Mouse (Mus musculus) fibroblast of lung, adult 2 months (primary cell): Measurements from ENCODE around the gene Fkbp10.
A peak's percentile ranks its signal among the peaks of the same experiment; 100 is the strongest.

ENCODE experiments used
- DNase-seq: peaks from one replicate; pipeline ENCODE4 v3.0.0-alpha.2; 2011; ENCODE audit warnings: low read depth

Fkbp10 gene

DNA sequence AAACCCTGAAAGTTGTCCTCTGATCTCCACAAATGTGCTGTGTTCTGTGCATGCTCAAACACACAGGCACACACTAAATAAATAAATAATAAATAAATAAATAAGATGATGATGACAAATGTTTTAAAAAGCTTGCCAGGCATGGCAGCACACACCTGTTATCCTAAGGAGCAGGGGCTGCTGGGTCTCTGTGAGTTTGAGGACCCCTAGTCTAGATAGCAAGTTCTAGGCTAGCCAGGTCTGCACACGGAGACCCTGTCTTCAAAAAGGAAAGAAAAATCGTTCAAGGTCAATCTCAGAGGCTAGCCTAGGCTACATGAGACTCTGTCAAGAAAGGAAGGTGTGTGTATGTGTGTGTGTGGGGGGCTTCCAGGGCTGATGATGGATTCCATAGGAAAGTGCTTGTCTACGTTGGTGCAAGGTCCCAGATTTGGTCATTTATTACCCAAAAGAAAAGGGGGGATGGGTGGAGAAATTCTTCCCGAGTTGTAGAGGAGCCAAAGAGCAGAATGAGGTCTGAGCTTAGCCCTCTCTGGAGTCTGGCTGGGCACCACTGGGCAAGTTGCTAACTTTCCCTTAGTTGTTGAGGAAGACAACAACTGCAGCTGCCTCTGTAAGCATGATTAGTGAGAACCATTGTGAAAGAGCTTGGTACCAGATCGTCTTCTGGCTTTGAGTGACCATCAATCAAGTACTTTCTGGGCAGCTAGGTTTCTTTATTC, 21.0 kb upstream of the Fkbp10 start:
- no peak for DNase-seq

DNA sequence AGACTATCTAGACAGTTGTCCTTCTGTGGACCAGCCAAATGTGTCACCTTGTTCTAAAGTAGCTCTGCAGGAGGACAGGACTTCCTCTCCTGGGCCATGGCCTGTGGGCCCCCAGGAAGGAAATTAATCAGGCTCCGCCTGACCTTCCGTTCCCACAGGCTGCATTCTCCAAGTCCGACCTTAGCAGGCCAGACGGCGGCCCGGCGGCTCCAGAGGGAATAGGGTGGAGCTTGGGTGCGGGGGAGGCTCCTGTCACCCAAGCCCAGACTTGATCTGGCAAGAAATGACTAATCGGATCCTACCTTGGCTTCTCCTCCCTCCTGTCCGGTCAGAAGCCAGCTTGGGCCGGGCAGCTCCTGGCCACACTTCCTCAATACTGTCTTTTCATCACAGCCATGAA, 20.3 kb upstream of the Fkbp10 start:
- DNase-seq = no peak

DNA sequence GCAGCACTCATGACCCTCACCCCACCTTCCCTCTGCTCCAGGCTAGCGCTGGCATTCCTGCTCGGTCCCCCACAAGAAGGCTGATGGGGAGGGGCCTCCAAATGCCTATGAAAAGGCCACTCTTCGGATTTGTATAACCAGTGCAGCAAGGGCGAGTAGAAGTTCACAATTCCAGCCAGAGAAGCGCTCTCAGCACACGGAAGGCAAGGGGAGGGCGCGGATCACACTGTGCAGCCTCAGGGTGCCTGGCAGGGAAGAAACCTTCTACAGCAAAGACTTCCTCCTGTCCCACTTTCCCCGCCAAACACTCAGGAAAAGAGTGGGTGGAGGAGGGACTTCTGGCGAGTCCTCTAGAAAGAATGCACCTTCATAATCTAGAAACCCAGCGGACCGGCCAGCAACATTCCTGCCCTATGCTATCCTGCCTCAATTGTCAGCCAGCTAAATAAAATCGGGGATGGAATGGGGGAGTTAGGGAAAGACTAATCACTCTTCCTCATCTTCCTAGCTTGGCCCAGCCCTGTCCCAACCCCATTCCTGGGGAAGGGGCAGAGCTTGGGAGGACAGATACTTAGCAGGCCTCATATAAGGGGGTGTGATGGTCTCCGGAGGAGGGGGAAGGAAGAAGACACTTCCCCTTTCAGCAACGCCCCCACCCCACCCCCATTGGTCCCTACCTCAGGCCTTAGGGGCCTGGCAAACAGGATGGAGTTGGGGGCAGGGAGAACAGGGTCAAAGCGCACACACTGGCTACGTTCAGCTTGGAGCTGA, 19.5 kb upstream of the Fkbp10 start:
- DNase-seq = no peak

DNA sequence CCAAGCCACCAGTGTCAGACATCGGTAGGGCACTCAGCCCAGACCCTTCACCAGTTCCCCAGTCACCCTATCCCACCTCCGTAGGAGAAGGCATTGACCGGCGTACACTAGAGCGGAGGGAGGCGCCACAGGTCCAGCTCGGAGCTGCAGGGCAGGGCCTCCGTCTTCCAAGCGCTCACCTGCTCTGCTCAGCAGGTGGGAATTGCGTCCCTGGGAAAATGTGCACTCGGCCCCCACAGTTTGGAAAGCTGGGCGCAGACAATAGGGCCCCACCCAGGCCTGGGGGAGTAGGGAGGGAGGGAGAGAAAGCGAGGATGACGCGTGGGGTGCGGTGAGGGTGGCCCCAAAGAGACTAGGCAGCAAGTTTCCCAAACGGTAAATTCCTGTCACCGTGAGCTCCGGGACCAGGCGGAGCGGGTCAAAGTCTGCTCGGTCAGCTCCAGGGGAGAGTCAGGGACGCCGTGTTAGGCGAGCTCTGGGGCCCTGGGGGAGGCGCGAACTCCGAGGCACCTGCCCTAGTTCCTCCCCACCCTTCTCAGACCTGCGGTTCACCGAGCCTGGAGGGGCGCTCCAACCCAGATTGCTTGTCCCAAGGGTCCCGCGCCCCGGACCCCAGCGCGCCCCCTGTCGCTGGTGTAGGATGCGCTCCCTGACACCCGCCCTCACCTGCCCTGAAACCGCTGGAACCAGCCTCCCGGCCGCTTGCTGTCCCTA, 18.5 kb upstream of the Fkbp10 start:
- no peak for DNase-seq

DNA sequence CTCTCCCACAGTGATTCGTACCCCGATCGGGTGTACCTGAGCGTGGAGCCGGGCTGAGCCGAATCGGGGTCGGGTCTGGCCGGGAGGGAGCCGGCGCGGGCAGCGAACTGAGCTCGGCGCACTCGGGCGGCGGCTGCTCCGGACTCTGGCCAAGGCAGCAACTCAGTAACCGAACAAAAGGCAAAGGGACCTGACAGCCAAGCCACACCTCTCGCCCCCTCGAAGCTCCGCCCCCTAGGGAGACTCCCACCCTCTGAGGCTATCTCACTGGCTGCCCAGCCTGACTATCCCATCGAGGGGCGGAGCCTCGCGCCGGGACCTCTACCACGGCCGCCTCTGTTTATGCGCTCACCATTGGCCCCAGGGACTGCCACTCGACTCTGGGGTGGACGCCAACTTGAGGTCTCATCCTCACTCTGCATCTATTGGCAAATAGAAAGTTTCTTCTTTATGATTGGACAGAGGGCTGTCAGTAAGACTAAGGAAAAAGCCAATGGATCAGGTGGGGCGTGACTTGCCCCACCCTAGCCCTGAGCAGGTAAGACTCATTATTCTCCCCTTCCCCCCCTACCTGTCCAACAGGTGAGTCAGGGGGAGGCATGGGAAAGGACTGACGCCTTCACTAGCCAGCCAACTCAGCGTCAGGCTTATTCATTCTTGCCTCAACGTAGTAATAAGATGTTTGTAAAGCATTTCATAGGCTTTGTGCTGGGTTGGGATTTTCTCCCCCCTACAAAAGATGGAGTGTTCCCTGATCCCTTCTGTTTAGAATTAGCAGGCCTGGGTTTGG, 17.7 kb upstream of the Fkbp10 start, which contains the start of gene Jup:
TSS of gene Jup (minus strand) at position 164 of the 790 bp plus-strand sequence.
- DNase-seq = peak; percentile 88

DNA sequence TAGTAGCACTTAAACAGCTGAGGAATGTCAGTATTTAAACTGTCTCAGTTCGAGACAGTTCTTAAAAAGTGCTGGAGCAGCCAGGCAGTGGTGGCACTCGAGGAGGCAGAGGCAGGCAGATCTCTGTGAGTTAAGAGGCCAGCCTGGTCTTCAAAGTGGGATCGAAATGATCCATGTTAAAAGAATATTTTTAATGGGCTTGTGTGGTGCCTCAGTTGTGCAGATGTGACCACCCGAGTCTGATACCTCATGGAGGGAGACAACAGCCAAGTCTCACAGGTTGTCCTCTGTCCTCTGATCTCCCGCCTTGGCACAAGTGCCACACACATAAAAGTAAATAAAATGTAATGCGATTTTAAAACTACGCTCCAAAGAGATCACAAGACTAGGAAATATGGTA, 17.0 kb upstream of the Fkbp10 start:
- no peak for DNase-seq

DNA sequence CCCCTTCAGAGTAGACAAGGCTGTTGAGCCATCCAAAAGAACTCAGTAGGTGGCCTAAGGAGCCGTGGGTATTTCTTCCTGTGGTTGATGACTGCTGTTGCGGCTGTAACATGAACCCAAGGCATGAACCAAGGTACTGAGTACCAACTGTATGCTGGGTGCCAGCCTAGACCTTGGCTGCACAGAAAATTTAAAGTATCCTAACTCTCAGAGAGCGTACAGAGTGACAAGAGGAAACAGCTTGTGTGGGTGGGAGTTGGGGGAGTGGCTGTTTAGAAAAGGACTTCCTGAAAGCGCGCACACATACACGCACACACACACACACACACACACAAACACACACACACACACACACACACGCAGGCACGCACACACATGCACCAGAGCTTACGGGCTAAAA, 16.2 kb upstream of the Fkbp10 start:
- no peak for DNase-seq

DNA sequence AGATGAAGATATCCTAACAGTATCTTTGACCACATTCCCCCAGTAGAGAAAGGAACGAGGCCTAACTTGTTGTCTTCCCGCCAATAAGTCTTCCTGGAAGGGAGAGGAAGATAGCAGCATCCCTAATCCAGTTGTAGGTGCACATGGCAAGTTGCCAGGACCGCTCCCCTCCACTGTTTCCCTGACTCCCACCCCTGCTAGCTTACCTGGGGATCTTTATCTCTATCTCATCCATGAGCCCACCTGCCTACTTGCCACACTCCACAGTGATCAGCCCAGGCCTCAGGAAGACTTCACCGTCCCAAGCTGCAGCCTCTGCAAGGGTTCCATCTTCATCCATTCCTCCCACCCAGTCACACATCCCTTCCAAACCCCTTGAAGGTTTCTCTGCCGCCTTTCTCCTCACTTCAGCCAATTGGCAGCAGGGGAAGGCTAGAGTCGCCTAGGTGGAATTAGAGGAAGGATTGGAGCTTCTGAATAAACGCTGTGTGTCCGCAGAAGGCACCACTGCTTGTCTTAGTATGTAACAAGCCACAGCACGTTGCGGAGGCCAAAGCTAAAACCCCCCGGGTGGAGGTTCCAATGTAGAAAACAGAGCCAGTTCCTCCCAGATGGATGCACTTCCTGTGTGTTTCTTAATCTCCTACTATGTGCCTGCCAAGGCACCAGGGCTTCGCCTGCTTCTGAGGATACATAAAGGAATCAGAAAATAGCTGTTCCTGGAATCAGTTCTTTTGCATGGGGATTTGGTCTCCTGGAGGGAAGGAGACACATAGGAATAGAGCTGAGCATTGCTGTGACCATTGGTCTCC, 15.6 kb upstream of the Fkbp10 start:
- no peak for DNase-seq

DNA sequence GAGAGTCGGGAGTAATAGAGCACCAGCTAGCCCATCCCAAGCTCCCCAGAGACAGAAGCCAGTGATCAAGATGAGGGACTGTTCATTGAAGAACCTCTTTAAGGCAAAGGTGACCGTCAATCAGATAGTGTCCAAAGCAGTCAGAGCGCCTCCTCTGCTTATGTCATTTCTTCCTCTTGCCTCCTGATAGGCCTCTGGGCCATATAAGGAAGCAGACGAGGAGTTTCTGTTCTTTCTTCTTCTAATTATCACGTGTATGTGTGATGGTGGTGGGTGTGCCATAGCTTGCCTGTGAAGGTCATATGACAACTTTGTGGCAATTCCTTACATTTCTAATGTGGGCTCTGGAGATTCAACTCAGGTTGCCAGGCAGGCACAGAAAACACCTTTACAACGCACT, 14.7 kb upstream of the Fkbp10 start:
- DNase-seq = no peak

DNA sequence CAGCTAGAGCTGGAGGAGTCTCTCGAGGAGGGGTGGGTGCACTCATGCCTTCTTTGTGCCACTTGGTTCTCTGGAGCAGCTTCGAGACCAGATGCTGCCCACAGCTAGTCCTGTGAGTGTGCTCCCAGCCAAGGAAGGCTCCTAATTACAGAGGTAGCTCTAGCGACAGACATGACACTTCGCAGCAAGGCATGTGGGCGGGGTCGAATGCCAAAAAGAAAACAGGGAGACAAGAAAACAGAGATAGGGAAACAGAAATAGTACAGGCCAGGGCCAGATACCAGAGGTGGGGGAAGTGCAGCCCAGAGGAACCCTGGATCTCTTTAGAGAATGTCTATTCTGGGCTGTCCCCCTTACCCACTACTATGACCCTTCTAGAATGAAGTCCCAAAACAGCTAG, 13.3 kb upstream of the Fkbp10 start:
- no peak for DNase-seq

DNA sequence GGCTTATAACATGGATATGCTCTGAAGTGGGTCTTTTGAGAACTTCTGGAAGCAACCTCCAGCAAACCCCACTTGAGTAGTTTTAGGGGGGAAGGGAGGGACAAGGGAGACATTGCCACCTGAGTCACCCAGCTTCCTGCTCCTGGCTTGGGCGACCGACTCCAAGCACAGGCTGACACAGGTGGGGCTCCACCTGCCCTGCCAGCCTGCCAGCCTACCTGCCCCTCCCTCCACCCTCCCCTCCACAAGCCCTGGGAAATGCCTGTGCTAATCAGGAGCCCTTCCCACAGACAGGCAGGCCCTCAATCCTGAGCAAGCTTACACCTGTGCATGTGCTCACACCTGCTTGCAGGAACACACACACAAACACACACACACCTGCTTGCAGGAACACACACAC, 12.8 kb upstream of the Fkbp10 start:
- no peak for DNase-seq

DNA sequence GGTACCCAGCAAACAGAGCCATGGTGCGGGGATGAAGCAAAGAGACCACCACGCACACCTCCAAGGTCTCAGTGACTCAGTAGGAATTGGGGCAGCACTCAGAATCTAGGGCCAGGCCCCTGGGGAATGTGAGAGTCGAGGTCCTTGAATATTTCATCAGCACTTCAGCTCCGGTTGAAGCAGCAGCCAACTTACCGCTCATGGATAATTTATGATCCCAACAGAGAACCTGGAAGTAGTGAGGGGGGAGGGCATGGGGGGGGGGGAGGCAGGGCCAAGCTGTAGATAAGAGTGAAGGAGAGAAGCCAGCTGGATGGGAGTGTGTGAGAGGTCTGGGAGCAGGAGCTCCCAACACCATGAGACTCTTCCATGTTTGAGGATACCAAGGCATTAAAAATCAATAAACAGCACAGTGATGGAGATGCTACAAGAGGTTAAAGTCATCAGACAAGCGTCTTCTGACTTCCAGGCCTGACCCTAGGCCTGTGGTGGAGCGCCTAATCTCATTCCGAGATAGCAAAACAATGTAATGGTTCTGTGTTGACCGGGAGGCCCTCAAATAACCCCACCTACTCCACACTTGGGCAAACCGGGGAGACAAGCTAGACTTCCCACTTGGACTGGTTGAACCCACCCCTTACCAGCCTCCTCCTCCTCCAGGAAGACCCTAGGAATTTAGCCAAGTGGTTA, 11.9 kb upstream of the Fkbp10 start:
- no peak for DNase-seq

DNA sequence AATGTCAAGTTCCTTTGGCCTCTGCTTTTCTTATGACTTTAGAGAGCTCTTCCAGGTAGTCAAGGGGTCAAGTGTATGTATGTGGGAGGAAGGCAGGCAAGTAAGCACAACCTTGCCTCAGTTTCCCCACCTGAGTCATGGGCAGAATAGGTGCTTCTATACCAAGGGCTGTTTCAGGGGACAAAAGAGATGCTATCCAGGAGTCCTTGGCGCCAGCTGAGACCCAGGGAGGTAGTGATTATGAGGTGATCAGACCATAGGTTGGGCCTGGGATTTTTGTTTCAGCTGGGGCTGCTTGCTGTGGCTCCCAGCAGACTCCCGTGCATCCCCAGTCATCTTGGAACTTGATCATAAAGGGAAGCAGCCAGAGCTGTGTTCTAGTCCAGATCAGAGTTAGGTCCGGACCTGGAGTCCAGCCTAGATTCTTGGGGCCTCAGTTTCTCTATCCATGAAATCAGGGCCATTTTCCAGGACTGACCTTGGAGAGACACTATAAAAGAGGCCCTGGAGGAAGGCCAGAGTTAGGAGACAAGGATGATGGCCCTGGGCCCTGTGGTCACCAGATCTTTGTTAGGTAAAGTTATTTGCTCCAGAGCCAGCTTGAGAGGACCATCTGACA, 10.9 kb upstream of the Fkbp10 start:
- DNase-seq = no peak

DNA sequence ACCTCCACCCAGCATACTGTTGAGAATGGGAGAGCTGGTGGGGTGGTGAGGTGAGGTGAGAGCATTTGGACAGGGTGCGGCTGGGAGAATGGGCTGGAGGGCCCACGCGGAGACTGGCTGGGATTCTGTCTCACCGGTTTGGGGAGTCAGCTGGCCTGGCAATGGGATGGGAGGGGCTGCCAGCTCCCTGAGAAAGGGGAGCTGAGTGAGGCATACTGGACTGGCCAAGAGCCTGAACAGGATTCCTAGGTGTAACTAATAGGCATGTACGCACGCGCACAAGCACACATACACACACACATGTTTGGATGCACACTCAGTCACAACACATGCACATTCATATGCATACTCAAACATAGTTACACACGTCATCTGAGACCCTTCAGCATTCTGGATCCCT, 9.2 kb upstream of the Fkbp10 start:
- DNase-seq = no peak

DNA sequence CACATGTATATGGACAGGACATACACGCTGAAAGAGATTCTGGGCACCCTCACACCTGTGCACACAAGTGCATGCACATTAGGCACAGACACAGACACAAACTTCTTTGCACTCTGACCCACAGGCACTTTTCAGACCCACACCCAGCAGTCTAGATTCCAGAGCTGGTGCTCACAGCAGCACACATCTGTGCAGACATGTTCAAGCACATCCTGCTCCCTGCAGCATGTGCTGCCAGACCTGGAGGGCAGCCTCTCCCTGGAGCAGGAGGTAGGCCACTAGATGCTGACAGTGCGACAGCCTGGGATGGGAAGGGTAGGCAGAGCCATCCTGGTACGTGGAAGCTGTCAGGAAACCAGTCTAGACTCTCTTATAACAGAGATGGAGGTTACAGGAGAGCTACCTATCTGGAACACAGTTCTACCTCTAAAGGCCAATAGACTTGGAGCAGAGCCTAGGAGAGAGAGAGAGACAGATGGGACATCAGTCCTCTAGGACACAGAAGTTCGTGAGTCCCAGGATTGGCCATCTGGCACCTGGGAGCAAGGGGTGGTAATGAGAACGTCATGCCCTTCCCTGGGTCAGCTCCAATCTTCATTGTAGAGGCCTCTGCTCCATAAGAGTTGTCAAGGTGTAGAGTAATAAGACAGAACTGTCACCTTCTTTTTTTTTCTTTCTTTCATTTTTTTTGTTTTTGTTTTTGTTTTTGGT, 8.3 kb upstream of the Fkbp10 start:
- DNase-seq = no peak

DNA sequence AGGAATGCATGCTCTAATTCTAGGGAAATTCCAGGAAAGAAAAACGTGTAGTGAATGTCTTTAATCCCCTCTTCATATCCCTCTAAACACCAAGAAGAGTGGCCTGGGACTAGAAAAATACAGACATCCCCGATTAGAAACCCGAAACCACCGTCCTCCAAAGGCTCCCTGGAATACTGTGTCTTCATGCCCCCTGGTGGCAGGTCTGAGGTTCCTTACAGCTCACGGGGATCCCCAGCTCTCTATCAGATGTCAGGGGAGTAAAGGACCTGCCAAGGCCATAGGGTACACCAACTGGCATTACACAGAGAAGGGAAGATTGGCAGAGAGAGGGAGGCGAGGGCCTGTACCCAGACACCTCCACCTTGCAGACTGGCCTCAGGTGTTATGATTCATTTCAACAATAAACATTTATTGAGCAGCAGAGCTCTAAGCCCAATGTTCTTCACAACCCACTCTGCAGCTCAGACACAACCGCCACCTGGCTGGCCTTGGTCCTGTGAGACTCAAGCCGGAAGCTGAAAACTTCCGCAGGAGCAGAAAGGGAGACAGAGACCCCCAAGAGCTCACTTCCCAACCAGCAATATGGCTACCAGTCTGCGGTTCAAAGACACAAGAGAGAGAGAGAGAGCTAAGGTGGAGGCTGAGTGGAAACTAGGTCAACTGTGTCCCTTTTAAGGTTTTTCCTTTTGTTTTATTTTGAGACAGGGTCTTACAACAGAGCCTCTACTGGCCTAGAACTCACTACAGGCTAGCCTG, 7.2 kb upstream of the Fkbp10 start:
- DNase-seq = no peak

DNA sequence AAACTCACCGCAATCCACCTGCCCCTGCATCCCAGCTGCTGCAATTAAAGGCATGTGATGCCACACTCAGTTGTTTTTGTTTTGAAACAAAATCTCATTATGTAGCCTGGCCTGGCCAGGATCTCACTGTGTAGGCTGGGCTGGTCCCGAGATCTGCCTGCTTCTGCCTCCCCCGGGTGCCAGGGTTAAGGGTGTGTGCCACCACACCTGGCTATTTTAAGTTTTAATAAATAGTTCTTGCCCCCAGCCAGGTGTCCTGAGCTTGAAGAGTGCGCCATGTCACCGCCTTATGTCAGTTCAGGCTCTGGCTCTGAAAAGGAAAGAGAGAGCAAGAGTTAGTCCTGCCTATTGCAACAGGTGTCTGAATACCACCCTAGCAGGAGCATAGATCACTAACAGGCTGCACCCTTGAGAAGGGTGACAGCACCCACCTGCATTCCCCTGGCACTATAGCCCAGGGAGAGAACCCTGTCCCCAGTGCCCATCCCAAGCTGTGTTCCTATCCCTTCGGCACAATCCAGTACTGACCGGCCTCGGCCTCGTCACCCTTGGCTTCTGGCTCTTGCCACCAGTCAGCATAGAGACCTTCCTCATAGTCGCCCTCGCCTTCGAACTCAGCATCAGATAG, 6.5 kb upstream of the Fkbp10 start:
- no peak for DNase-seq

DNA sequence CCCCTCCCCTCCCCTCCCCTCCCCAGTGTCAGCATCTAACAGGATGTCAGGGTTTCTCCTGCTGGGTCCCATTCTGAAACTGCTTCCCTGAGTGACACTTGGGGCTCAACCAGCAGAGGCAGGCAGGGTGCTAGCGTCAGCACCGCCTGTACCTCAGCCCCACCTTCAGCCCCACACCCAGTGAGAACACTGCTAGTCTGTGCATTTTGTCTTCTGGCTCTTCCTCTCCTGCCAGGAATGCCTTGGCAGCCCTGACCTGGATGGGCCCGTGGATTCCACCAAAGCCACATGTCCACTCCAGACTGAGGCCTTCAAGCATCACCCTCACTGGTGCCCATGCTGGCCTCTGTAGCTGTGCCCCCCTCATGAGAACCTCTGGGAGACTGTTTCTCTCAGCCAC, 5.8 kb upstream of the Fkbp10 start:
- DNase-seq = no peak
